Mouse (Mus musculus) intestine, embryonic 16.5 days (tissue): Measurements from ENCODE around the gene Kpna2. TPM values are rescaled to one million over a fixed set of nuclear protein-coding genes. Genes with fewer than 3 reads are reported as not detected.

Experiments used
- ATAC-seq: fragments of 200-750 bp; cut with Nextera tagmentation; 2 replicates; pipeline ENCODE4 v1.8.0; 2017; ENCODE audit warnings: moderate TSS enrichment, moderate library complexity
- H3K27ac ChIP-seq: fragments of 300-500 bp; sonication (generic); 2 replicates; pipeline ENCODE4 v1.5.1; 2014; ENCODE audit warnings: mild to moderate bottlenecking, low read length
- H3K27me3 ChIP-seq: fragments of 300-500 bp; sonication (generic); replicated peaks from 2 replicates; pipeline ENCODE4 v1.6.1; 2014; ENCODE audit warnings: low read length, control low read depth, mixed read lengths; ENCODE audit not compliant: control insufficient read depth, insufficient read depth
- H3K36me3 ChIP-seq: fragments of 300-500 bp; sonication (generic); 2 replicates; pipeline ENCODE4 v1.6.1; 2014; ENCODE audit warnings: low read length, control low read depth; ENCODE audit not compliant: control insufficient read depth, insufficient read depth
- H3K4me1 ChIP-seq: fragments of 300-500 bp; sonication (generic); 2 replicates; pipeline ENCODE4 v1.6.1; 2014; ENCODE audit warnings: low read length, control low read depth, mixed read lengths; ENCODE audit not compliant: control insufficient read depth, insufficient read depth
- H3K4me2 ChIP-seq: fragments of 300-500 bp; sonication (generic); 2 replicates; pipeline ENCODE4 v1.6.1; 2014; ENCODE audit warnings: low read depth, low read length, control low read depth
- H3K4me3 ChIP-seq: fragments of 300-500 bp; sonication (generic); 2 replicates; pipeline ENCODE4 v1.5.1; 2014; ENCODE audit warnings: mild to moderate bottlenecking, low read length
- H3K9ac ChIP-seq: fragments of 300-500 bp; sonication (generic); 2 replicates; pipeline ENCODE4 v1.6.1; 2014; ENCODE audit warnings: low read depth, low read length
- H3K9me3 ChIP-seq: fragments of 300-500 bp; sonication (generic); 2 replicates; pipeline ENCODE4 v1.6.1; 2016; ENCODE audit warnings: low read length, control low read depth; ENCODE audit not compliant: control insufficient read depth
- WGBS: fragments of 180-500 bp; shearing (Covaris S2); extraction: QIAGEN DNeasy Blood & Tissue Kit; methylation state at CpG from one replicate; pipeline ENCODE4 v1.1.7; 2014; 5-methylcytosine and 5-hydroxymethylcytosine counted together
- polyA plus RNA-seq: library from polyadenylated mRNA; unstranded; fragments of >200 nt; fragmentation: Nextera tagmentation; extraction: Ambion mirVana; gene quantifications from 2 replicates; pipeline ENCODE4 v1.2.1, GENCODE M21; 2015

Gene Kpna2
- polyA plus RNA-seq, 1 experiment from 2014 or later = 375 TPM

DNA sequence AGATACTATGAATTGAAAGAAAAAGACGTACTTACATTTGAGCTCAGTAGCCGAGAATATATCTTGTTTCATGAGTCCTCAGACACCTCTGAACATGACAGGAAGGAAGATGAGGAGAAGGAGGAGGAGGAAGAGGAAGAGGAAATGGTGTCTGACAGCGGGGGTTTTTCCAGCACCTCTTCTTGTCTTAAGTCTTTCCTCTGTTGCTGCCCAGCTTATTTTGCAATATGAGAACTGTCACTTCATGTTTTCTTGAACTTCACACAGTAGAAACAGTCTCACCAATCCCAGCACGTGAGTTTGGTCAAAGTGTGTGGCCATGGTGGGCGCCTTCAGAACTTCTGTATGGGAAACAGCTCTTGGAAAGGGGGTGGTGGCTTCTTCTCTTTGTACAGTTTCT is 26.3 kb downstream of the Kpna2 start:
- H3K4me1 ChIP-seq = 0 out of 2 replicates have a peak, but pooled peaks cover 3% of the 10 kb centered on the region
- no peaks in the 10 kb centered on the region for H3K27me3 ChIP-seq
- no peaks in the 10 kb centered on the region for H3K9me3 ChIP-seq
- H3K27ac ChIP-seq = no peak overlapping the region
- no peak overlapping the region for H3K9ac ChIP-seq
- 78% methylated on average over 5 of the region's 5 CpGs for WGBS
- ATAC-seq = no peak
- H3K36me3 ChIP-seq = no peaks in the 10 kb centered on the region
- no peak overlapping the region for H3K4me3 ChIP-seq
- no peak overlapping the region for H3K4me2 ChIP-seq

DNA sequence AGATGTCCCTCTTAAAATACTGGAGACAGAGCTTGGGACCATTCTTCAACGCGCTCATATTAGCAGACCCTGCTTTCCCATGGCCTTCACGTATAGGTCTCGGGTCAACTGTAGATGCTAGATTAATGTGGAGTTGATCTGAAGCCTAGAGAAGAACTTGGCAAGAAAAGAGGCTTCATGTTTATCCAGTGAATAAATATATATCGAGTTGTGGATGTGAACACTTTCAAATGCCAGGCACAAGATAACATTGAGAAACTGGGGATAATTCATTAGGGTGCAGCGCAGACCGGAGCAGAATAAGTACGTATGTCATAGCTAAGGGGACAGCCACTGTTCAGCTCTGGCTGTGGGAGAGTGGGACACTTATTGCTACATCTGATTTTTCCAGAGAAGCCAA is 29.5 kb downstream of the Kpna2 start:
- no peaks in the 10 kb centered on the region for H3K36me3 ChIP-seq
- ATAC-seq = no peak
- H3K9me3 ChIP-seq = 0 out of 2 replicates have a peak, but pooled peaks cover 2% of the 10 kb centered on the region
- 0 out of 2 replicates have a peak, but pooled peaks cover 3% of the 10 kb centered on the region for H3K4me1 ChIP-seq
- no peak overlapping the region for H3K27ac ChIP-seq
- H3K4me2 ChIP-seq = no peak overlapping the region
- no peak overlapping the region for H3K4me3 ChIP-seq
- H3K27me3 ChIP-seq = no peaks in the 10 kb centered on the region
- 57% methylated on average over 8 of the region's 8 CpGs for WGBS
- no peak overlapping the region for H3K9ac ChIP-seq

DNA sequence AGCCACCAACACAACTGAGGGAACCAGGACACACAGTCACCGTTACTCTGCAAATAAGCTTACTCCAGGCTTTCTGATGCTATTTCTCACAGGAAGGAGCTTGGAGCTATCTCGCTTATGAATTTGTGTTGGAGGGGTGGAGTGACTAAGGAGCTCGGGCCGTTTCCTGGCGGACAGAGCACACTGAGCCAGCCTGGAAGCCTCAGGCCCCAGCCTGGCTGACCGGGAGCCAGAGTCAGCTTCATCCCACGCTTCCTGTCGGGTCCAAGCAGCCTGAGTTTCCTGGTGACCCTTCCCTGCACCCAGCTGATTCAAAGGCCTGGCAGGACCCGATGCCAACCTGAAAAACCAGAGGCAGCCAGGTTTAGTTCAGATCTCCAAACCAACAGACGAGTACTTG is 31.7 kb downstream of the Kpna2 start:
- no peak overlapping the region for H3K9ac ChIP-seq
- 0 out of 2 replicates have a peak, but pooled peaks cover 3% of the 10 kb centered on the region for H3K4me1 ChIP-seq
- no peak overlapping the region for H3K4me3 ChIP-seq
- H3K27ac ChIP-seq = no peak overlapping the region
- ATAC-seq = no peak
- no peaks in the 10 kb centered on the region for H3K36me3 ChIP-seq
- 59% methylated on average over 10 of the region's 10 CpGs for WGBS
- no peak overlapping the region for H3K4me2 ChIP-seq
- 0 out of 2 replicates have a peak, but pooled peaks cover 2% of the 10 kb centered on the region for H3K9me3 ChIP-seq
- no peaks in the 10 kb centered on the region for H3K27me3 ChIP-seq

DNA sequence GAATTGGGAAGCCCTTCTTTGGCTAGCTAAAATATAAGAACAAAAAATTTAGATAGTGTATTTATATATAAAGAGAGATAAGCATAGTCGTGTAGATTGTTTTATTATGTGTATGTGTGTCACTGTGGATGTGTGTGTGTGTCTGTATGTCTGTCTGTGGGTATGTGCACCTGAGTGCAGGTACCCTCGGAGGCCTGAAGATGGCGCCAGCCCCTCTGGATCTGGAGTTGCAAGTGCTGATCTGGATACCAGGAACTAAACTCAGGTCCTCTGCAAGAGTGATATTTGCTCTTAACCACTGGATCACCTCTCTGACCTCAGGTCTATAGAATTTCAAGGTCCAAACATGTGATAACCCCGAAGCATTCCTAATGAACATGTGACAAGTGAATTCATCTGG is 33.5 kb downstream of the Kpna2 start:
- Histone ChIP-seq H3K9me3 (0 out of 2 replicates have a peak, but pooled peaks cover 2% of the 10 kb centered on the region), H3K36me3 (no peaks in the 10 kb centered on the region), H3K4me3 (no peak overlapping the region), H3K4me2 (no peak overlapping the region), H3K27me3 (no peaks in the 10 kb centered on the region), H3K27ac (no peak overlapping the region), H3K4me1 (peaks cover 9% of the 10 kb centered on the region; the same call in 1 of the 2 replicates), H3K9ac (no peak overlapping the region)
- WGBS = 93% methylated on average over 4 of the region's 4 CpGs
- ATAC-seq = no peak

DNA sequence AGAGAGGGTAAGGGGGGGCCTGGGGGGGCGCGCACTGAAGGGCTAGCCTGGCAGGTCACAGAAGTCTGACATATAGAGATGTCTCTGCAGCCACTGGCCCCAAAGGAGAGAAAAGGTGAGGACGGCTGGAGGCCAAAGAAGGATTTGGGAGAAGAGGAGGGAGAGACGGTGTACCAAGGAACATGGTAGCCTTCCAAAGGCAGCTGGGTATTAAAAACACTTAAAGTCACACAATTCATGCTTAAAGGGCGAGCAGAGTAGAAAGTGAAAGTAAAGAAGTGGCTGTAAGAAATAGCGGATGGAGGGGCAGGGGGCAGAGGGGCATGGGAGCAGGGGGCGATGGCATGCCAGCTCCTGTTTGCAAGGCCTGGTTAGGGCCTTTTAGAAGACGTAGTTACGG is 37.0 kb downstream of the Kpna2 start:
- H3K9ac ChIP-seq = no peak overlapping the region
- ATAC-seq = no peak
- H3K36me3 ChIP-seq = no peaks in the 10 kb centered on the region
- H3K9me3 ChIP-seq = 0 out of 2 replicates have a peak, but pooled peaks cover 2% of the 10 kb centered on the region
- peaks cover 10% of the 10 kb centered on the region; the same call in 1 of the 2 replicates for H3K4me1 ChIP-seq
- H3K4me2 ChIP-seq = no peak overlapping the region
- H3K27ac ChIP-seq = peak overlapping the region; percentile 68; the same call in 1 of the 2 replicates
- no peaks in the 10 kb centered on the region for H3K27me3 ChIP-seq
- 79% methylated on average over 9 of the region's 9 CpGs for WGBS
- no peak overlapping the region for H3K4me3 ChIP-seq

DNA sequence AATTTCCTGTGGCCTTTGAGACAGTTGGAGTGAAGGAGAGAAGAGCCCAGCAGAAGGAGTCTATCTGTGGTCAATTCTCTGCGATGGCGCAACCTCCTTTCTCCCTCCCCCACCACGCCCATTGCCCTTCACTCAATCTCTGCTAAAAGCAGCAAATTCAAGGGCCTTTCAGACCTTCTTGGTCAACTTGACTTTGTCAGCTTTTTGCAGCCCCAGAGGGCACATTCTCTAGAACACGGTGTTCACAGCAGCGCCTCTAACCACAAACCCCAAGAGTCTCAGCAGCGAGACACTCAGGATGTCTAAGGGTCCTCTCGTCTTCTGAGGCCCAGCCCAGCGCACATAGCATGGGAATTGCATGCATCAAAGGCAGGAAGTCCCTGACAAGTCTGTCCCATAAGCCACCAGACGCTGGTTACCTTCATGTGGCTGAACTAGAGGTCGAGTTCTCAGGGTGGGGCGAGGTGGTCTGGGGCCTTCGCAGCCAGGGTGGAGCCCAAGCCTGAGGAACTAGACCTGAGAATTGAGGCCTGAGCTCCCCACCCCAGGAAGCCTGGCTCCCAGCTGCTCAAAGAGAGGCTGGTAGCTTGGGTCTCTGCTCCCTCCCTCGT is 37.8 kb downstream of the Kpna2 start:
- WGBS = 64% methylated on average over 13 of the region's 13 CpGs
- no peak overlapping the region for H3K4me3 ChIP-seq
- 0 out of 2 replicates have a peak, but pooled peaks cover 2% of the 10 kb centered on the region for H3K9me3 ChIP-seq
- H3K9ac ChIP-seq = 0 out of 2 replicates have a peak overlapping the region, but pooled peaks have one; percentile 24
- peaks cover 13% of the 10 kb centered on the region; the same call in 1 of the 2 replicates for H3K4me1 ChIP-seq
- no peaks in the 10 kb centered on the region for H3K36me3 ChIP-seq
- no peaks in the 10 kb centered on the region for H3K27me3 ChIP-seq
- peak; percentile 12; the same call in 1 of the 2 replicates for ATAC-seq
- no peak overlapping the region for H3K4me2 ChIP-seq
- H3K27ac ChIP-seq = peak overlapping the region; percentile 68

DNA sequence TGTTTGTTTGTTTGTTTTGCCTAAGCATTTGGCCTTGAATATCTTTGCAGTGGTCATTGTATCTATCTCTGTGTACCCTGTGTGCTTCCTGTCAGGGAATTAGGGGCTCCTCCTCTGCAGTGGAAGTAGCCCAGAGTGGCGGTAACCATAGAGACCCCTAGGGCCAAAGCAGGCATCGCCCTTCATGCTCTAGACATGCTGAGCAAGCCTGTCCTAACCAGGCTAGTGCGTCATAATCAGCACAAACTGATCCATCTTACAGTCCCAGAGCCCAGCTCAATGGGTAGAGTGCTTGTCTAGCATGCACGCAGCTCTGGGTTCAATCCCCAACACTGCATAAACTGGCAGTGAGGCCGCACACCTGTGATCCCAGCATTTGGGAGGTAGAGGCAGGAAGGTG is 40.2 kb downstream of the Kpna2 start:
- 90% methylated on average over 5 of the region's 5 CpGs for WGBS
- Histone ChIP-seq H3K4me2 (no peak overlapping the region), H3K36me3 (no peaks in the 10 kb centered on the region), H3K4me3 (no peak overlapping the region), H3K27me3 (no peaks in the 10 kb centered on the region), H3K9me3 (no peaks in the 10 kb centered on the region), H3K9ac (no peak overlapping the region), H3K27ac (no peak overlapping the region), H3K4me1 (peaks cover 13% of the 10 kb centered on the region; the same call in 1 of the 2 replicates)
- no peak for ATAC-seq

DNA sequence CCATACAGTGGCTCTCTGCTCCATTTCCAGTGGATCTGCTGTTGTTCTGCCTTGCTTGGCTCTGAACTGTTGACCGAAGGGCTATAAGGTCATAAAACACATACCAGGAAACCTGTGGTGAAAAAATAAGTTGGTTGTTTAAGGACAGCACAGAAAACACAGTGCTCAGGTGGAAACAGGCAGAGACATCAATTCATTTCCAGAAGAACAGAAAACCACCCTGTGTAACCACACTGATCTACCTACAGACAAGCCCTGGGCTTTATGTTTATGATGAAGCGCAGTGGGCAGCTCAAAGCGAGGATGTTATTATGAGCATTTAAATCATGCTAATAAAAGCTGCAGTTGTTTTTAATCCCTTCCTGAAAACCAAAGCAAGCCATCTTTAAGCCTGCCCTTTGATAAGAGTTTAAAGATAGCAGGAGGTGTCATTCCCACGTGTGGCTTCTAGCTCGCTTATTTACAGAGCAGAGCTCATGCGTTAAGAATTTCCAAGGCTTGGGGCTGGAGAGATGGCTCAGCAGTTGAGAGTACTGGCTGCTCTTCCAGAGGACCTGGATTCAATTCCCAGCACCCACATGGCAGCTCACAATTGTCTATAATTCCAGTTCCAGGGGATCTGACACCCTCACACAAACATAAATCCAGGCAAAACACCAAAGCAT is 40.8 kb downstream of the Kpna2 start:
- H3K9ac ChIP-seq = no peak overlapping the region
- H3K36me3 ChIP-seq = no peaks in the 10 kb centered on the region
- H3K4me3 ChIP-seq = no peak overlapping the region
- no peak for ATAC-seq
- H3K27ac ChIP-seq = 0 out of 2 replicates have a peak overlapping the region, but pooled peaks have one; percentile 25
- WGBS = 72% methylated on average over 6 of the region's 6 CpGs
- peaks cover 13% of the 10 kb centered on the region; the same call in 1 of the 2 replicates for H3K4me1 ChIP-seq
- no peaks in the 10 kb centered on the region for H3K27me3 ChIP-seq
- no peak overlapping the region for H3K4me2 ChIP-seq
- H3K9me3 ChIP-seq = no peaks in the 10 kb centered on the region

DNA sequence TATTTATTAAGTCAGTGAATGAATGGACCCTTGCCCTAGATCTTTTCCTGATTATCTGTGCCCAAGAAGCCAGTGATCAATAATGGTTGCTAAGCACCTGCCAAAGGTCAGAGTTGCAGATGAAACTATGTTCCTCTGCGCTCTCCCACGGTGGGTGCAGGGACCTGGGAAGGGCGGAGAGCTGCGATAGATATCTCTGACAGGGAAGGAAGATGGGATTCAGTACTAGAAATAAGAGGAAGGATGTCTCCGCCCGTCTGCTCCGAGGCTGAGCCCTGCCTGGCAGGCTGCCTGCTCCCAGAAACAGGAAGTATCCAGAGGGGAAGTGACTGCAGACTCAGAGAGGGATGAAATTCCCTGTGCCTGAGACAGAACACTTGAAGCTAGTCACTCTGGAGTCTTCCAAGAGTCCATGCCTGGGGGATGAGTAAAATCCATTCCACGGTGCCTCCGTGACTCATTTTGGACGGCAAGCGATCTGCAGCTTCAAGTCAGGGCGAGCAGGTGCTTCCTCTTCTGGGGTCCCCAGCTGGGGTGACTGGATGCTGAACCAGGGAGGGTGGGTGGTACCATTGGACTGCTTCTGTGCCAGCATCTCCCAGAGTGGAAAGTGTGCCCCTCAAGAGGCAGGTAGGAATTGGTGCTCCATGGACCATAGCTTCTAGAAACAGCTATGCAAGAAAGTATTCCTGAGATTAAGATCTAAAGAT is 41.9 kb downstream of the Kpna2 start:
- H3K4me3 ChIP-seq = 0 out of 2 replicates have a peak overlapping the region, but pooled peaks have one; percentile 3
- 39% methylated on average over 12 of the region's 12 CpGs for WGBS
- no peak overlapping the region for H3K9ac ChIP-seq
- peaks cover 13% of the 10 kb centered on the region; the same call in 1 of the 2 replicates for H3K4me1 ChIP-seq
- ATAC-seq = peak; percentile 74
- H3K9me3 ChIP-seq = no peaks in the 10 kb centered on the region
- 0 out of 2 replicates have a peak overlapping the region, but pooled peaks have one; percentile 21 for H3K4me2 ChIP-seq
- no peaks in the 10 kb centered on the region for H3K27me3 ChIP-seq
- H3K27ac ChIP-seq = peak overlapping the region; percentile 15
- H3K36me3 ChIP-seq = no peaks in the 10 kb centered on the region
